Mouse (Mus musculus) heart, embryonic 11.5 days (tissue): ENCODE data around the gene Fam72a. TPM values are rescaled to one million over a fixed set of nuclear protein-coding genes. Genes with fewer than 3 reads are reported as not detected.

ENCODE experiments used
- ATAC-seq: fragments of 200-750 bp; cut with Nextera tagmentation; replicated peaks from 2 replicates; pipeline ENCODE4 v1.8.0; 2017; ENCODE audit warnings: moderate library complexity; ENCODE audit not compliant: insufficient number of reproducible peaks, low FRiP score, low TSS enrichment
- H3K27ac ChIP-seq: fragments of 300-500 bp; sonication (generic); 2 replicates; pipeline ENCODE4 v1.5.1; 2014; ENCODE audit warnings: mild to moderate bottlenecking, low read depth, low read length
- H3K27me3 ChIP-seq: fragments of 300-500 bp; sonication (generic); 2 replicates; pipeline ENCODE4 v1.6.1; 2014; ENCODE audit warnings: mild to moderate bottlenecking, low read length, mixed read lengths; ENCODE audit not compliant: control insufficient read depth, insufficient read depth
- H3K36me3 ChIP-seq: fragments of 300-500 bp; sonication (generic); 2 replicates; pipeline ENCODE4 v1.6.1; 2014; ENCODE audit warnings: mild to moderate bottlenecking, low read length, moderate library complexity, mixed read lengths; ENCODE audit not compliant: control insufficient read depth, insufficient read depth
- H3K4me1 ChIP-seq: fragments of 300-500 bp; sonication (generic); 2 replicates; pipeline ENCODE4 v1.6.1; 2014; ENCODE audit warnings: low read length; ENCODE audit not compliant: control insufficient read depth, insufficient read depth
- H3K4me2 ChIP-seq: fragments of 300-500 bp; sonication (generic); 2 replicates; pipeline ENCODE4 v1.6.1; 2014; ENCODE audit warnings: mild to moderate bottlenecking, moderate library complexity
- H3K4me3 ChIP-seq: fragments of 300-500 bp; sonication (generic); 2 replicates; pipeline ENCODE4 v1.5.1; 2014; ENCODE audit warnings: low read depth, low read length
- H3K9ac ChIP-seq: fragments of 300-500 bp; sonication (generic); 2 replicates; pipeline ENCODE4 v1.6.1; 2014; ENCODE audit warnings: mild to moderate bottlenecking, low read depth, low read length, moderate library complexity
- H3K9me3 ChIP-seq: fragments of 300-500 bp; sonication (generic); replicated peaks from 2 replicates; pipeline ENCODE4 v1.6.1; 2016; ENCODE audit warnings: low read length; ENCODE audit not compliant: control insufficient read depth
- WGBS: fragments of 180-500 bp; shearing (Covaris S2); extraction: QIAGEN DNeasy Blood & Tissue Kit; methylation state at CpG from one replicate; pipeline ENCODE4 v1.1.7; 2014; ENCODE audit not compliant: insufficient replicate concordance; 5-methylcytosine and 5-hydroxymethylcytosine counted together
- polyA plus RNA-seq: library from polyadenylated mRNA; unstranded; fragments of >200 nt; fragmentation: Nextera tagmentation; extraction: Ambion mirVana; gene quantifications from 2 replicates; pipeline ENCODE4 v1.2.1, GENCODE M21; 2014

Fam72a gene
- 3.2 and 3.4 TPM in 2 replicates for polyA plus RNA-seq

- WGBS = under 1% methylated on average over 42 of the region's 44 CpGs
- peak within 1 kb of the TSS; percentile 95 for H3K27ac ChIP-seq
- H3K9me3 ChIP-seq = no peaks in the 10 kb centered on the region
- no peaks in the 10 kb centered on the region for H3K36me3 ChIP-seq
- peak within 1 kb of the TSS; percentile 89 for H3K4me3 ChIP-seq
- H3K9ac ChIP-seq = peak within 1 kb of the TSS; percentile 90
- H3K4me2 ChIP-seq = peak within 1 kb of the TSS; percentile 92
- peaks cover 32% of the 10 kb centered on the region for H3K4me1 ChIP-seq
- no peaks in the 10 kb centered on the region for H3K27me3 ChIP-seq
- ATAC-seq = peak; percentile 96
These were observed at the start of gene Fam72a, which contains the start of gene Srgap2 for GRCm38 (mm10) chr1:131527281-131528080. Gene Fam72a (plus strand): TSS chr1:131527903. Gene Srgap2 (minus strand): TSS chr1:131527352.

GRCm38 (mm10) chr1:131478770-131479305, 48.9 kb upstream of the Fam72a start:
- Histone ChIP-seq H3K4me3 (no peak overlapping the region), H3K4me1 (peaks cover 12% of the 10 kb centered on the region), H3K4me2 (no peak overlapping the region), H3K27me3 (no peaks in the 10 kb centered on the region), H3K9ac (no peak overlapping the region), H3K36me3 (no peaks in the 10 kb centered on the region; the same call in 1 of the 2 replicates), H3K9me3 (peaks cover 6% of the 10 kb centered on the region; the same call in 1 of the 2 replicates), H3K27ac (peak overlapping the region; percentile 69)
- ATAC-seq = 0 out of 2 replicates have a peak, but pooled peaks have one; percentile 46
- 21% methylated on average over 2 of the region's 2 CpGs for WGBS

- Histone ChIP-seq H3K36me3 (no peaks in the 10 kb centered on the region; the same call in 1 of the 2 replicates), H3K27ac (no peak overlapping the region), H3K9ac (no peak overlapping the region), H3K4me3 (no peak overlapping the region), H3K9me3 (peaks cover 6% of the 10 kb centered on the region; the same call in 1 of the 2 replicates), H3K4me1 (peaks cover 15% of the 10 kb centered on the region), H3K4me2 (no peak overlapping the region), H3K27me3 (no peaks in the 10 kb centered on the region)
- no peak for ATAC-seq
These were observed 46.3 kb upstream of the Fam72a start for GRCm38 (mm10) chr1:131481391-131481790.

- H3K9ac ChIP-seq = no peak overlapping the region
- peaks cover 21% of the 10 kb centered on the region for H3K4me1 ChIP-seq
- H3K9me3 ChIP-seq = peaks cover 6% of the 10 kb centered on the region; the same call in 1 of the 2 replicates
- 85% methylated on average over 3 of the region's 3 CpGs for WGBS
- H3K4me3 ChIP-seq = no peak overlapping the region
- no peaks in the 10 kb centered on the region for H3K27me3 ChIP-seq
- no peaks in the 10 kb centered on the region; the same call in 1 of the 2 replicates for H3K36me3 ChIP-seq
- H3K27ac ChIP-seq = no peak overlapping the region
- no peak for ATAC-seq
- H3K4me2 ChIP-seq = no peak overlapping the region
These were observed 45.5 kb upstream of the Fam72a start for GRCm38 (mm10) chr1:131482242-131482641.

GRCm38 (mm10) chr1:131486094-131486850, 41.4 kb upstream of the Fam72a start:
- H3K4me2 ChIP-seq = no peak overlapping the region
- no peaks in the 10 kb centered on the region for H3K27me3 ChIP-seq
- no peak overlapping the region for H3K27ac ChIP-seq
- H3K9me3 ChIP-seq = no peaks in the 10 kb centered on the region
- no peak overlapping the region for H3K9ac ChIP-seq
- no peaks in the 10 kb centered on the region for H3K36me3 ChIP-seq
- H3K4me3 ChIP-seq = no peak overlapping the region
- WGBS = 65% methylated on average over 5 of the region's 5 CpGs
- peaks cover 25% of the 10 kb centered on the region for H3K4me1 ChIP-seq
- no peak for ATAC-seq

GRCm38 (mm10) chr1:131489312-131489711, 38.4 kb upstream of the Fam72a start:
- Histone ChIP-seq H3K4me2 (no peak overlapping the region), H3K9me3 (no peaks in the 10 kb centered on the region), H3K4me1 (peaks cover 40% of the 10 kb centered on the region), H3K9ac (no peak overlapping the region), H3K36me3 (no peaks in the 10 kb centered on the region), H3K27ac (no peak overlapping the region), H3K27me3 (no peaks in the 10 kb centered on the region), H3K4me3 (no peak overlapping the region)
- 73% methylated on average over 3 of the region's 3 CpGs for WGBS
- ATAC-seq = no peak

GRCm38 (mm10) chr1:131491579-131491978, 36.1 kb upstream of the Fam72a start:
- no peak for ATAC-seq
- no peaks in the 10 kb centered on the region for H3K9me3 ChIP-seq
- H3K4me1 ChIP-seq = peaks cover 40% of the 10 kb centered on the region
- no peak overlapping the region for H3K27ac ChIP-seq
- 25% methylated on average over 4 of the region's 4 CpGs for WGBS
- peak overlapping the region; percentile 31 for H3K4me2 ChIP-seq
- H3K36me3 ChIP-seq = no peaks in the 10 kb centered on the region
- H3K9ac ChIP-seq = no peak overlapping the region
- no peak overlapping the region for H3K4me3 ChIP-seq
- H3K27me3 ChIP-seq = no peaks in the 10 kb centered on the region

- Histone ChIP-seq H3K4me1 (peaks cover 34% of the 10 kb centered on the region), H3K9ac (no peak overlapping the region), H3K9me3 (no peaks in the 10 kb centered on the region), H3K27me3 (no peaks in the 10 kb centered on the region), H3K36me3 (no peaks in the 10 kb centered on the region), H3K4me2 (0 out of 2 replicates have a peak overlapping the region, but pooled peaks have one; percentile 4), H3K4me3 (no peak overlapping the region), H3K27ac (no peak overlapping the region)
- no peak for ATAC-seq
- 33% methylated on average over 2 of the region's 2 CpGs for WGBS
These were observed 35.3 kb upstream of the Fam72a start for GRCm38 (mm10) chr1:131492360-131492759.
